In the genomic region with DNA sequence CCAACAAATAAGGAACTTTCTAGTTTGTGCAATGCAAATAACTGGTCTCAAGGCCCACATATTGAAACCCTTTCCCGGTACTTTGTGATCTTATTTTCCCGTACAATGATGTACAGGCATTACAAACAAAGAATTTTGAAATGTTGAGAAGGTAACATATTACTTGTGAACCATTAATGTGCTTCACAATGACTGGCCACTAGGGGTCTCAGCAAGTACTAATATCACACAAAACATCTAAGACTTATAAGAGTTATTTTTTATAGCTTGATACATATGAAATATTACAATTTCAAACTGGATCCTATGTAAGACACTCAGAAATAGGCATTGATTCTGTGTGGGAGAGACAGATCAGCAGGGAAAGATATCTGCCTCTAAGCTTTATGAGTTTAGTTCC, we compare ENCODE assay signal across 18 mouse cellular contexts.
A peak's percentile ranks its signal among the peaks of the same experiment; 100 is the strongest.
DNase-seq lines count a peak whose midpoint lies in the region; ATAC-seq and TF ChIP-seq lines count a peak whose summit lies in the region.
"Had no signal": no experiment of that assay in that cellular context is flagged by ENCODE, and none has a peak within 500 bp of the region (broad histone marks: within the 10 kb centered on the region; RNA-seq: fewer than 3 reads in every experiment).

No protein-coding gene starts in this region.

- no peaks in the 10 kb centered on the region for H3K27me3 ChIP-seq in hindbrain, postnatal 0 days (ENCODE audit: insufficient read depth, low read length)
- no peaks in the 10 kb centered on the region for H3K27me3 ChIP-seq in hindbrain, embryonic 12.5 days
- H3K27me3 ChIP-seq in E14TG2a.4 (ENCODE audit: insufficient read depth, low read length): no peaks in the 10 kb centered on the region
- H3K27me3 ChIP-seq: forebrain, embryonic 15.5 days; kidney, embryonic 15.5 days had no signal

- no peak overlapping the region for H3K9ac ChIP-seq in hindbrain, postnatal 0 days (replicated peaks; ENCODE audit: low read length)
- no peak overlapping the region for H3K9ac ChIP-seq in hindbrain, embryonic 12.5 days
- H3K9ac ChIP-seq: forebrain, embryonic 15.5 days; kidney, embryonic 15.5 days had no signal

- DNase-seq in hindbrain, postnatal 0 days (ENCODE audit: low spot score): peak; percentile 18
- DNase-seq in left cerebral cortex, postnatal 25 days (ENCODE audit: low spot score in 2 of 2): peak; percentile 6 to 12
- no peak for DNase-seq in left cerebral cortex, adult 9 months (ENCODE audit: low spot score in 2 of 2)
- DNase-seq in brain, adult 2 months (ENCODE audit: low read depth, low spot score): peak; percentile 37
- DNase-seq in frontal cortex, postnatal 25 days (ENCODE audit: low spot score in 2 of 2): no peak
- DNase-seq: adrenal gland, postnatal 14 days; cerebellum, adult 9-10 months; embryo, embryonic 11 days; heart, postnatal 4 days; layer of hippocampus, adult 9-11 months; liver; lung, adult 2 months; thymus, adult 18-20 months had no signal

- WGBS in hindbrain, postnatal 0 days: 96% methylated on average over 2 of the region's 2 CpGs
- WGBS in hindbrain, embryonic 12.5 days: 92% methylated on average over 2 of the region's 2 CpGs

- no peaks in the 10 kb centered on the region for H3K36me3 ChIP-seq in hindbrain, postnatal 0 days (ENCODE audit: insufficient read depth, low read length)
- H3K36me3 ChIP-seq in hindbrain, embryonic 12.5 days: no peaks in the 10 kb centered on the region
- no peaks in the 10 kb centered on the region for H3K36me3 ChIP-seq in E14TG2a.4 (ENCODE audit: insufficient read depth, low read length)
- H3K36me3 ChIP-seq: forebrain, embryonic 15.5 days; kidney, embryonic 15.5 days had no signal

- H3K4me1 ChIP-seq in hindbrain, postnatal 0 days (ENCODE audit: insufficient read depth, low read length): no peaks in the 10 kb centered on the region
- peaks cover 4% of the 10 kb centered on the region; the same call in 1 of the 2 replicates for H3K4me1 ChIP-seq in hindbrain, embryonic 12.5 days
- H3K4me1 ChIP-seq in E14TG2a.4 (replicated peaks; ENCODE audit: low read depth, low read length): no peaks in the 10 kb centered on the region
- H3K4me1 ChIP-seq: forebrain, embryonic 15.5 days; kidney, embryonic 15.5 days had no signal

- H3K9me3 ChIP-seq in hindbrain, postnatal 0 days (ENCODE audit: low read length): no peaks in the 10 kb centered on the region
- H3K9me3 ChIP-seq in hindbrain, embryonic 12.5 days (replicated peaks): no peaks in the 10 kb centered on the region
- H3K9me3 ChIP-seq in E14TG2a.4 (ENCODE audit: low read length): no peaks in the 10 kb centered on the region
- H3K9me3 ChIP-seq: forebrain, embryonic 15.5 days; kidney, embryonic 15.5 days had no signal

- H3K4me2 ChIP-seq in hindbrain, postnatal 0 days (ENCODE audit: low read depth, low read length): no peak overlapping the region
- no peak overlapping the region for H3K4me2 ChIP-seq in hindbrain, embryonic 12.5 days (replicated peaks)
- H3K4me2 ChIP-seq: forebrain, embryonic 15.5 days; kidney, embryonic 15.5 days had no signal

- H3K27ac ChIP-seq in hindbrain, postnatal 0 days: no peak overlapping the region
- no peak overlapping the region for H3K27ac ChIP-seq in hindbrain, embryonic 12.5 days
- H3K27ac ChIP-seq: forebrain, embryonic 15.5 days; kidney, embryonic 15.5 days had no signal

- intact Hi-C loops in left cerebral cortex, postnatal 25 days (cut with DNase I): no loop called here

- H3K4me3 ChIP-seq in hindbrain, postnatal 0 days (ENCODE audit: low read length): no peak overlapping the region
- H3K4me3 ChIP-seq in hindbrain, embryonic 12.5 days: no peak overlapping the region
- no peak overlapping the region for H3K4me3 ChIP-seq in E14TG2a.4 (replicated peaks; ENCODE audit: low read length)
- H3K4me3 ChIP-seq: forebrain, embryonic 15.5 days; kidney, embryonic 15.5 days had no signal

- TF ChIP-seq CTCF in hindbrain, postnatal 0 days (IDR thresholded peaks at IDR 0.05; ENCODE audit: low read depth): peak; percentile 49
- TF ChIP-seq CTCF in E14TG2a.4 (conservative IDR thresholded peaks at IDR 0.05; ENCODE audit: low read length): peak; percentile 40

- ATAC-seq in hindbrain, postnatal 0 days: no peak
- ATAC-seq in hindbrain, embryonic 12.5 days (ENCODE audit: low FRiP score): no peak
- ATAC-seq: forebrain, embryonic 15.5 days; midbrain, embryonic 16.5 days had no signal

Comparison
In these comparisons a context has a peak if more than half of its experiments do, and no peak if none do; other contexts are left out.
1. DNase-seq: peak in hindbrain, postnatal 0 days (single experiment), left cerebral cortex, postnatal 25 days (2 of 2) and brain, adult 2 months (single experiment); none in left cerebral cortex, adult 9 months (0 of 2) and frontal cortex, postnatal 25 days (0 of 2).